Mouse (Mus musculus): ENCODE measurements at regions not wholly inside any gene's neighbourhood (a gene's known extent, or its start where the extent isn't known, plus 50 kb on each side); places are given as distances from the start of the nearest gene placed in this dataset.
A peak's percentile ranks its signal among the peaks of the same experiment; 100 is the strongest.

DNA sequence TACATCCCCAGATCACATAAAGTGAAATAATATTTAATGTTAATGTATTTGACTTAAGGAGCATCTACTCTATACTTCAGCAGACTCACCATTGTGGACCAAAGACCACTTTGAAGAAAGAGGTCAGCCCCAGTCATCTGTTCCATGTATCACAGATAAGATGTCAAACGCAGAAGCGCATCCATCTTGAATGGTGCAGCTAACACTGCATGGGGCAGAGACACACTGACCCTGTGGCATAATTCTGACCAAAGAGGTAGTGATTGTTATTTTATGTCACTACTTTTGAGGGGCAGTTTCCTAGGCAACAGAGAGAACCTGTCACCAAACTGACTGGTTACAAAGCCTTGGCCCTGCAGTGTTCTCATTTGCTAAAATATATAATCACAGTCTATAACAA, 97.8 kb upstream of the Tmtc1 start:
- DNase-seq (ENCODE audit: low spot score), result no peak

DNA sequence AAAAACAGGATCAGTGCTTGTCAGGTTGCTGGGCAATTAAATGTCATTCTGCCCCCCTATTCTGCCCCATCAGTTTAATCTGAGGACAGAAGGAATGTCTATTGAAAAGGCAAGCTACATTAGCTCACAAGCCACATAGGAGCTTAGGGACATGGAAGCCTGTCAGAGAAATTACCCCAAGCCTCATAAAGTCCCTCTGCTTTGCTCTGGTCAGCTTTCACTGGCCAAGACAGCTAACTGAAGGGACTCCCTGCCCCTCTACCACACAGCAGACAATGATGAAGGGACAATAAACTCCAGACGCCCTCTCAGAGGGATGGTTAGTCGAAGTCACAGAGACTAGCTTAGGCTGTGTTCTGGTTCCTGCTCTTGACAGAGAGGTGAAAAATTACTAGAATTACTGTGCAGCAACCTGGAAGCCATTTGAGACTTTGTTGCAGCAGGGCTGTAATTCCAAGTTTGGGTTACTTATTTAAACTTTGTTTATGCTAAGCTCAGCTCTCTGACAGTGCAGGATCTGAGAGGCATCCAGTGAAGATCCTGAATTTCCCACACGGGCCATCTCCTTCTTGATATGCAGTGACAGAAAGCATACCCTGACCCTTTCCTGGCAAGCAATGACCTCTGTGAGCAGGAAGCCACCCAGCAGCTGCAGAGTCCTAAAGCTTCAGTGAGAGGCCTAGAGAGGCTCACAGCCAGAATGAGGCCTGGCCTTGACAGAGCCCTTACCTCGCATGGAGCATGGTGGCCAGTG, 95.2 kb upstream of the Tmtc1 start:
- no peak for DNase-seq (ENCODE audit: low spot score)

DNA sequence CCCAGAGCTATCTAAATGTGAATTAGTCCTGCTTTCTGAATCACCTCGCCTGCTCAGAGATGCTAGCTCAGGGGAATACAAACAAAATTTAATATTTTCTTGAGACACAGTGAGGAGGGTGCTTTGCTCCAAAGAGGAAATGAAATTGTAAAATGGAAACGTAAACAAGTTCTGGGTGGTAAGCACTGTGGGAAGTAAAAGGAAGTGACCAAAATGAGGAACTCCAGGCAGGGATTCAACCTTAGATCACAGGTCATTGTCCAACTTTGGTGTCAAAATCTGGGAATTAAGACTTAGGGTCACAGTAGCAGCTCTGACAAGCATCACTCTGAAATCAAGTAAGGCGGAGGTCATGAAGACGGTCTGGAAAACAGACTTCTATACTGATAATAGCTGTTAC, 90.2 kb upstream of the Tmtc1 start:
- no peak for DNase-seq (ENCODE audit: low spot score)

DNA sequence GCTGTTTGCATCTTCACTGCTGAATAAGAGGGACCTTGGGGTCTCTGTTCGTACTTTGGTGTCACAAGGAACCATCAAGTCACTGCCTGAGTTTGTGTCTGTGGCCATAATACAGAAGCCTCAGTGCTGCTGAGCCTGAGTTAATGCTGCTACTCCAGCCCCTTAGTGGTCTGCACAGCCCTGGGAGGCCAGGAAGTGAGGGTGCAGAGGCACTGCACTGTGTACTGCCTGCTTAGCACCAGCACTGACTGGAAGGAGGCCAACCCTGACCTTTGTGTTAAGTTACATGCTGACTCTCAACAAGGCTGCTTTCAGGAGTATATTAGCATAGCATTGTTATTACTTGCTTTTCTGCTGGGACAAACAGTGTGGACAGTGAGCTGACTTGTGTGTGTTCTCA, 86.9 kb upstream of the Tmtc1 start:
- no peak for DNase-seq (ENCODE audit: low spot score)

DNA sequence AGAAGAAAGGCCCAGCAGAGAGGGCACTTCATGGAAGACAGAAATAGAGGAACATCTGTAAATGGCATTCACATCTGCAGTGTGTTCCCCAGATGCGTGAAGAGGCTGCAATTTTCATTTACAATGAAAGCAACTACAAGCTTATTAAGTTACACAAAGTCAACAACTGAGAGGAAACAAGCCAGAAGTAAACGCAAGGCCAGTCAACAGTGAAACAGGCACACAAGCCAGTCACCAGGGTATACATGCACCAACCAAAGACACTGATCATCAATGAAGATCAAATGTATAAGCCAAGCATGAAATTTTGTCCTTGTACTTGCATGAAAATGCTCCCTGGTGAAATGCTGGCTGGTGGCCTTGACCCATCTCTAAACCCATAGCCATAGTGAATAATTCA, 84.4 kb upstream of the Tmtc1 start:
- no peak for DNase-seq (ENCODE audit: low spot score)

DNA sequence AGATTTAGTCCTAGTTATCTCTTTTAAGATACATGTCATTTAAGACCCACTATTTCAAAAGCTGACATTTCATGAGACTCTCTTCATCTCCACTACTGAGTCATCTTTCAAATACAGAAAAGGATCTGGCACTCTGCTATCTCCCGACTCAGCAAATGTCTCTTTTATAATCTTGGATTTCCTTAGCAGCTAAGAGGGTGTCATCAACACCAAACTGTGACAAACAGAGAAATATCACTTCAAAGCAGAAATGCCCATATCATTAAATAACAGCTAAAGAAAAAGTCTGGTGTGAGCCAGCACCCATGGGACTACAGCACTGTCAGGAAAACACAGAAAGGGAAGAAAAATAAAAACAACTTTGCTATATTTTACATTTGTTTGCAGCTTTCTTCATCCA, 78.7 kb upstream of the Tmtc1 start:
- no peak for DNase-seq (ENCODE audit: low spot score)

DNA sequence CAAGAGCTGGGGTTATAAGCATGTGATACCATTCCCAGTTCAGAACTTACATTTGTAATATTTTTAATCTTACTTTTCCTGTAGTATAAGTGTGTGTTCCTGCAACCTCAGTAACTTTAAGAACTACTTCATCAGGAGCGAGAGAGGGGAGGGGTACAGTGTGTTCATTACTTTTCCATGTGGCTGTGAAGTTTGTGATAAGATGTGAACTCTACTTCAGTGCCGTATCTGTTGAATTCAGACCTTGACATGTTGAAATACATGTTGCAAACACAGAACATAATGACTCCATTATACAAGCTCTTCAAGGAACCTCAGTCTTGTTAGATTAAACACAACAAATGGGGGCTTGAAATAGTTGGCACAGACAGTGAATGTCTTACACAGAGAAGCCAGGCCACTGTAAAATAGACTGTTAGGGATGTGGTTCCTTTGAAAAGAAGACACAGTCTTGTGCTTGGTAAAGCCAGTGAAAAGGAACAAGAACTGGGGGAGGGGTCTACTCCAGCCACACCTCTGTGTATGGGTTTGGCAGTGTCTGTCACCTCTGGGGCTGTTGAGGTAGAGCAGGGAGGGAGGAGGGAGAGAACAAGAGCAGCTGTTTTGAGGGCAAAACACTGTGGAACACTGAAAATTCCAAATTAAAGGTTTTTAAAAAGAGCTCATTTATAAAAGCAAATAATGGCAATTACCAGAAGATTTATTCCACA, 73.5 kb upstream of the Tmtc1 start:
- peak; percentile 77 for DNase-seq (ENCODE audit: low spot score)

DNA sequence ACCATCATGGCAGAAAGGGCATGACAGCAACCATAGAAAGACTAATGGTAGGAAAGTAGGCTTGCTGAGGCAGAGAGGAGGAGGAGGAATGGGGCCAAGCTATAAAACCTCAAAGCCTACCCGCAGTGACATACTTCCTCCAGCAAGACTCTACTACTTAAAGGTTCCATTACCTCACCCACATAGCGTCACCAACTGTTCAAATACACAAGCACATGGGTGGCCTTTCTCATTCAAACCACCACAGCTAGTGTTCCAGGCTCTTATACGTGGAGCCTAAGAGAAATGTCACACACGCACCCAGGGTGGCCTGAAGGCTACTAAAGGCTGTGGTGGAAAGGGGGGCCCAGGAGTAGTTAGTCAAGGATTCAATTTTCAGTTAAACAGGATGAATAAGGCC, 72.5 kb upstream of the Tmtc1 start:
- DNase-seq (ENCODE audit: low spot score), result no peak

DNA sequence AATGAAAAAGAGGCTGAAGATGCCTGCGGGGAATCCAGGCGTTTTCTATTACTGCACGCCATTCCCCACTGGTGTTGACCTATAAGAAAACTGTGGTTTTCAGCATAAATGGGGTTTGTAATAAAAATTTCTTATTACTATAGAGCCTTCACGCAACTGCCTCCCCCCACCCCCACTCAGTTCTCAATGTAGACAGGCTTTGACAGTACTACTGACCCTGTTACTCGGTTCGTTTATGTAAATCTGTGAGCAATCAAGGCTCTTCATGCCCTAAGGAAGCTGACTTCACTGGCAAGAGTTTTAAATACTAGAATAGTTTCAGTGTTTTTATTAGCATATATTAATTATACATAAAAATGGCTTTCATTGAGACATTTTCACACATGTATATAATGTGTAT, 70.9 kb upstream of the Tmtc1 start:
- no peak for DNase-seq (ENCODE audit: low spot score)

DNA sequence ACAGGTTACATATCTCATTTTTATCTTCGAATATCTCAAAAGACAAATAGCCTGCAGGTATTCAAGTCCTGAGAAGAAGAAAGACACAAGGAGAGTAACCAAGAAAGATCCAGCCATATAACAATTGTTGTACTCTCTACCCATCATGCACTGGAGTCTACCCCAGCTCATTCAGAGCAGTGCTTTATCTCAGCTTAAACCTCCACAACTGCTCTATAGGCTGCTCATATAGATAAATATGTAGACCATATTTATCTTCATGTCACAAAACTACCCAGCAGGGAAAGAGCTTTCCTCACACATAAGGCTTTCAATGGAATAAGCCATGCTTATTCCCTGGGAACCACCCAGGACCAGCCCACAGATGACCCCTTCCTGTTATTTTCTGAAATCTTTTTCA, 70.5 kb upstream of the Tmtc1 start:
- no peak for DNase-seq (ENCODE audit: low spot score)

DNA sequence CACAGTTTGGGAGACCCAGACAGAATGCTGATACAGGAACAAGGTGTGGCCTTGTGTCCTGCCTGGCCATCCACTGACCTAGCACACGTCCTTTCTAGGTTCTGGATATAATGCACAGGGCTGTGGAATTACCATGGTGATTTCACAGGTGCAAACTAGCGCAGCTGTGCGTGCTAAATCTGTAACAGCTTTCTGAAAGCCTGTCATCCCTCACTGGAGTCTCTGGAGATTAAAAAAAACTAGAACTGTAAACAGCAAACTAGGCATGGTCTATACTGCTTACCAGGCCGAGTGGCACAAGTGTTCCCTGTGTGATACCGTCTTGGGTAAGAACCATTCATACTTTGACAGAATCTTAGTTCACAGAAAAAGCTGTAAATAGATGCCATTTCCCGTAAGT, 69.9 kb upstream of the Tmtc1 start:
- no peak for DNase-seq (ENCODE audit: low spot score)

DNA sequence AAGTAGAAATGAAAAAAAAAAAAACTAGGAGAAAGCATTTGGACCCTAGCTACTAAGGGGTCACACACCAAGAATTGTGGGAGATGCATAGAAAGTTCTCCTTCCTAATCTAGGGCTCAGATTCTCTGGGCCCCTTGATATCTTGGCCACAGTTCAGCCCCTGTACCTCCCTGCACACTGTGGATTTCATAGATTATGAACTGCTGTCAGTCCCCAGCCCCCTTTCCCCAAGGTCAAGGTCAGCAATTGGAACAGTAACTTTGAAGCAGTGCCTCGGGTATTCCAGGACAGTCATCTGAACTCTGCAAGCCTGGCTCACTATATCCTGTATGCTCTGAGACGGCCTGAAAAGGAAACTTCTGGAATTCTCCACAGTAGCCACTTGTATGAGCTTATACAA, 68.9 kb upstream of the Tmtc1 start:
- no peak for DNase-seq (ENCODE audit: low spot score)

DNA sequence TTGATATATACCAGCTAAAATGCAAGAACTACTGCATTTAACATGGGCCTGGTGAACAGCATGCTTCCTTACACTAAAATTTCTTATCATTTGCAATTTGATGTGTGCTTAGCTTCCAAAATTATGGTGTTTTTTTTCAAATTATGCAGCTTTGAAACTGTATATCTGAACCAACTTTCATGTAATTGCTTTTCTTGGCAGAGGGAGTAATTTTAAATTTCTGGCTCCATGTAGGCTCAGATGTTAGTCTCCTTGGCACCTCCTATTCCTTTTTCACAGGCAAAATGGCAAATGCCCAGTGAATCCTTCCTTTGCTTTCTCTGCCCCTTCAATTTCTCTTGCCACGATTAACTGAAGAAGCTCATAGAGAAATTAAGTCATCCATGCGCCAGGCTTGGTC, 61.1 kb upstream of the Tmtc1 start:
- DNase-seq (ENCODE audit: low spot score), result no peak

DNA sequence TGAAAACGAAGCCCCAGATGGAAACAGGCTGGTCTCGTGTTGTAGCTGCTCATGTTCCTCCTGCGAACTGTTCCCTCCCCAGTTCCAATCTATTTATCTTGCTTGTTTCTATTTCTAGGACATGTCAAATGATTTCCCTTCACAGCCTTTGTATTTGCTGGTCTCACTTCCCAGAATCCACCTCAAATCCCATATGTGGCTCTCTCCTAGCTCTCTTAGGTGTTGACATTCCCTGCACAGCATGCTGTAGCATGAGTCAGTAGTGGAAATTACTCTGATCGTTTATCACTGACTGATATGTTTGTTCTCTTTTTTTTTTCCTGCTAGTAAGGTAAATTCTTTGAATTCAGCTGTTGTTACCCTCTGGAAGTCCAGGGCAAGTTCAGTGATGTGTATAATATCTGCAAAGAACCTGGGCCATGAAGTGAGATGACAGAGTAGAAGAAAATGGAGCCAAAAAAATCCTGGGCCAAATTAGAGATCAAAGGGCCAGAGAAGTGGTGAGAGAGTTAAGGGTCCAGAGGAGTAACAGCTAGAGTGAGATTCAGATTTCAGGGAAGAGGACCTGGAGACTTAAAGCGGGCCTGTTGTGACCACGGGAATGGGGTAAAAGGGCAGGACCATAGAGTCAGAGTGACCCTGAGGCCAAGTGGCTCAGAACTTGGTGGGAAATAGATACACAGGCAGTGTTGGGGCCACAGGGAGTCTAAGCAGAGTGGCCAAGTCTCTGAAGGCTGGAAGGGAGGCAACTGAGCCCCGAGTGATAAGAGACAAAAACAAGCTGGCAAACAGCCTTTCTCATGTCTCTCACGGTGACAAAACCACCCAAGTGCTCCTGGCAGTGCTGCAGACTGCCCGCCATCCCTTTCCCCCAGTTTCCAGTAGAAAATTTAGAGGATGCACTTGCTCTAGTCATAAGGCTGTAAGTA, 56.3 kb upstream of the Tmtc1 start:
- DNase-seq (ENCODE audit: low spot score), result no peak
